Comparison of ENCODE assay signal across 20 mouse cellular contexts in genomic region chr8:119281761-119282160, GRCm38 (mm10).
DNase-seq lines count a peak whose midpoint lies in the region; ATAC-seq lines count a peak whose summit lies in the region.
"Had no signal": no experiment of that assay in that cellular context is flagged by ENCODE, and none has a peak within 500 bp of the region (broad histone marks: within the 10 kb centered on the region; RNA-seq: fewer than 3 reads in every experiment).

No protein-coding gene starts in this region.

- no peak overlapping the region for H3K9ac ChIP-seq in kidney, embryonic 15.5 days
- H3K9ac ChIP-seq: neural tube, embryonic 13.5 days; stomach, embryonic 15.5 days had no signal

- DNase-seq in adrenal gland, postnatal 10 days: peak; percentile 19
- DNase-seq in adrenal gland, adult 8-10 months: no peak
- peak; percentile 11 to 18 for DNase-seq in heart, postnatal 14 days
- no peak for DNase-seq in heart, adult 9 months (ENCODE audit: low spot score in 2 of 2)
- peak; percentile 9 to 10 for DNase-seq in kidney, postnatal 4 days
- no peak for DNase-seq in thymus, postnatal 10 days (ENCODE audit: low spot score in 2 of 2)
- DNase-seq in right cerebral cortex, adult 2 months (ENCODE audit: low spot score in 2 of 2): no peak
- DNase-seq: gastrocnemius, postnatal 36 days; lung, adult 2 months; lung, postnatal 4 days; right cerebral cortex, postnatal 14 days had no signal

- no peaks in the 10 kb centered on the region for H3K4me1 ChIP-seq in kidney, embryonic 15.5 days
- H3K4me1 ChIP-seq: limb, embryonic 10.5 days; neural tube, embryonic 13.5 days; stomach, embryonic 15.5 days had no signal

- H3K36me3 ChIP-seq in kidney, embryonic 15.5 days: no peaks in the 10 kb centered on the region
- H3K36me3 ChIP-seq: limb, embryonic 10.5 days; midbrain, embryonic 10.5 days; neural tube, embryonic 13.5 days; stomach, embryonic 15.5 days had no signal

- H3K4me2 ChIP-seq in kidney, embryonic 15.5 days: no peak overlapping the region
- H3K4me2 ChIP-seq: heart, embryonic 11.5 days; liver, embryonic 11.5 days; neural tube, embryonic 13.5 days; stomach, embryonic 15.5 days had no signal

- ATAC-seq in kidney, embryonic 15.5 days (replicated peaks; ENCODE audit: low FRiP score): no peak
- ATAC-seq: intestine, embryonic 16.5 days had no signal

- H3K4me3 ChIP-seq in kidney, embryonic 15.5 days (replicated peaks): no peak overlapping the region
- H3K4me3 ChIP-seq: layer of hippocampus, adult 2 months; limb, embryonic 10.5 days; midbrain, embryonic 10.5 days; neural tube, embryonic 13.5 days; stomach, embryonic 15.5 days had no signal

- WGBS in kidney, embryonic 15.5 days: 84% methylated on average over 2 of the region's 2 CpGs

- intact Hi-C loops in heart, postnatal 14 days (cut with DNase I): no loop called here

- no peaks in the 10 kb centered on the region for H3K9me3 ChIP-seq in kidney, embryonic 15.5 days (replicated peaks)
- H3K9me3 ChIP-seq: limb, embryonic 10.5 days; midbrain, embryonic 10.5 days; neural tube, embryonic 13.5 days; stomach, embryonic 15.5 days had no signal

- no peak overlapping the region for H3K27ac ChIP-seq in kidney, embryonic 15.5 days
- H3K27ac ChIP-seq: layer of hippocampus, adult 2 months; limb, embryonic 10.5 days; midbrain, embryonic 10.5 days; neural tube, embryonic 13.5 days; stomach, embryonic 15.5 days had no signal

- H3K27me3 ChIP-seq in kidney, embryonic 15.5 days: no peaks in the 10 kb centered on the region
- H3K27me3 ChIP-seq: neural tube, embryonic 13.5 days; stomach, embryonic 15.5 days had no signal

Comparison
In these comparisons a context has a peak if more than half of its experiments do, and no peak if none do; other contexts are left out.
1. DNase-seq: peak in adrenal gland, postnatal 10 days (single experiment), heart, postnatal 14 days (2 of 2) and kidney, postnatal 4 days (2 of 2); none in adrenal gland, adult 8-10 months (single experiment), heart, adult 9 months (0 of 2), thymus, postnatal 10 days (0 of 2) and right cerebral cortex, adult 2 months (0 of 2).